Mouse (Mus musculus) cerebellum, adult 11 months (tissue): ENCODE data around the gene Gm7697.
"Not testable (repeated sequence)": the region's sequence is repeated elsewhere in the genome, so short reads cannot be mapped to it uniquely, and the experiment has no call there.

ENCODE experiments used
- DNase-seq: peaks from one replicate; pipeline ENCODE4 v3.0.0; 2022

Gene Gm7697

GRCm38 (mm10) chr8:69522876-69523275 lies at the start of gene Gm7697:
TSS of gene Gm7697 (minus strand) at chr8:69522976.
- not testable (repeated sequence) for DNase-seq

- DNase-seq: not testable (repeated sequence)
These were observed 28.5 kb upstream of the Gm7697 start for GRCm38 (mm10) chr8:69551249-69551648.

GRCm38 (mm10) chr8:69549556-69549955 lies 26.8 kb upstream of the Gm7697 start:
- not testable (repeated sequence) for DNase-seq

- not testable (repeated sequence) for DNase-seq
These were observed 25.3 kb upstream of the Gm7697 start for GRCm38 (mm10) chr8:69548114-69548513.

GRCm38 (mm10) chr8:69547208-69547607 lies 24.4 kb upstream of the Gm7697 start:
- DNase-seq: not testable (repeated sequence)

GRCm38 (mm10) chr8:69545020-69545419 lies 22.2 kb upstream of the Gm7697 start:
- DNase-seq: not testable (repeated sequence)

- peak; percentile 22 for DNase-seq
These were observed 21.7 kb upstream of the Gm7697 start for GRCm38 (mm10) chr8:69544511-69544910.

- DNase-seq: not testable (repeated sequence)
These were observed 21.2 kb upstream of the Gm7697 start for GRCm38 (mm10) chr8:69543984-69544383.

GRCm38 (mm10) chr8:69540764-69541163 lies 18.0 kb upstream of the Gm7697 start:
- DNase-seq: peak; percentile 46

GRCm38 (mm10) chr8:69540331-69540730 lies 17.6 kb upstream of the Gm7697 start:
- not testable (repeated sequence) for DNase-seq

GRCm38 (mm10) chr8:69474946-69475345 lies 47.8 kb downstream of the Gm7697 start:
- peak; percentile 44 for DNase-seq

- not testable (repeated sequence) for DNase-seq
These were observed 69.3 kb downstream of the Gm7697 start, which contains the start of gene Gm9495 for GRCm38 (mm10) chr8:69453465-69453864. TSS of gene Gm9495 (minus strand) at chr8:69453565.
